Mouse (Mus musculus) CD4-positive helper T cell, adult 2 months (primary cell): ENCODE data around the gene Fam83g.

Experiments used
- DNase-seq: peaks from one replicate; pipeline ENCODE4 v3.0.0-alpha.2; 2012; ENCODE audit warnings: low read depth, missing footprints, low spot score

Fam83g gene

GRCm38 (mm10) chr11:61674151-61674838, 9.6 kb upstream of the Fam83g start:
- DNase-seq: no peak

- DNase-seq: no peak
Measured at GRCm38 (mm10) chr11:61674839-61675159, 9.1 kb upstream of the Fam83g start.

DNA sequence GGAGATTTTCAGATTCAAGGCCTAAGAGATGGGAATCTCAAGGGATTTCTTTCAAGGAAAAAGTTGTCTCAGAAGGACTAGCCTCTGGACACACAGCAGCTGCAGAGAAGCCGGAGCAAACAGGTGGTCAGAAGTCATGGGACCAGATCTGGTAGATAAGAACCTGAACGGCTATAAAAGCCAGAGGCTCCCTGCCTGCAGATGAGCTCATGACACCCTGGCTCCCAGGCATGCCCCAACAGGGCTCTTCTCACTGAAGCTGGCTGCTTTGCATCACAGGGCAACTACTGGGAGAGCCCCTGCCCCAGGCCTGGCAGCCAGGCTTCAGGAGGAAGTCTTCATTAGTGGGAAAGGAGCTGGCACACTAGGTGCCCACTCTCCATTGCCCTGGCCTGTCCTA, 8.6 kb upstream of the Fam83g start:
- DNase-seq: no peak

GRCm38 (mm10) chr11:61676216-61676854, 7.6 kb upstream of the Fam83g start:
- DNase-seq: no peak

GRCm38 (mm10) chr11:61677709-61678108, 6.2 kb upstream of the Fam83g start:
- no peak for DNase-seq

DNA sequence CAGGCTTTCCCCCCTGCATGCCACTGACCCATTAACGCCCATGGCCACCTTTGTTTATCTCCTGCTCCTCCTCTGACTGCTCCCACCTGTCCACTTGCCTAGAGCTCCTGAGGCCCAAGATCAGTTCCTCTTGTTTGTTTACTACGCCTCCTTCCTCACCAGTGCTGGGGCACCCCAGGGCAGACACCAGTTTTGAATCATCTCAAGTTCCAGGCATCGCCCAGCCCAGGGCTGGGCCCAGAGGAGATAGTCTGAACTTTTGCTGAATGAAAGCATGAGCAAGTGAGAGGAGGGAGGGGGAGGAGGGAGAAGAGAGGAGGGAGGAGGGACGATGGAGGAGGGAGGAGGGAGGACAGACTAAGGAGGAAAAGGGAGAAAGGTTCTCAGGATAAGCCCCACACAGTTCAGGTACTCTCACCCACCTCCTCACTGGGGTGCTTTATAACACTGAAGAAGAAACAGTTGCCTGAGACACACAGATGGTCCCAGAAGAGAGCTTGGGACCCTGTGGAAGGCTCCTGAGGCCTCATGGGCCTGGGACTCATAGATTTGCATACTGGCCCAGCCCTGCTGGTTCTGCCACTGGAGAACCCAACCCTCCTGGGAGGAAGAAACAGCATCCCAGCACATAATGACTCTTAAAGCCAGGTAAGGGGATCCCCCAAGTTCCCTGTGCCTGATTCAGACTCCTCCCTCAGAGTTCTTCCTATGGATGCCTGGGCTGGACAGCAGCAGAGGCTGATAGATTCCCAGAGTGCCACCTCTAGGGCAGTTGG, 4.6 kb upstream of the Fam83g start:
- DNase-seq: no peak

DNA sequence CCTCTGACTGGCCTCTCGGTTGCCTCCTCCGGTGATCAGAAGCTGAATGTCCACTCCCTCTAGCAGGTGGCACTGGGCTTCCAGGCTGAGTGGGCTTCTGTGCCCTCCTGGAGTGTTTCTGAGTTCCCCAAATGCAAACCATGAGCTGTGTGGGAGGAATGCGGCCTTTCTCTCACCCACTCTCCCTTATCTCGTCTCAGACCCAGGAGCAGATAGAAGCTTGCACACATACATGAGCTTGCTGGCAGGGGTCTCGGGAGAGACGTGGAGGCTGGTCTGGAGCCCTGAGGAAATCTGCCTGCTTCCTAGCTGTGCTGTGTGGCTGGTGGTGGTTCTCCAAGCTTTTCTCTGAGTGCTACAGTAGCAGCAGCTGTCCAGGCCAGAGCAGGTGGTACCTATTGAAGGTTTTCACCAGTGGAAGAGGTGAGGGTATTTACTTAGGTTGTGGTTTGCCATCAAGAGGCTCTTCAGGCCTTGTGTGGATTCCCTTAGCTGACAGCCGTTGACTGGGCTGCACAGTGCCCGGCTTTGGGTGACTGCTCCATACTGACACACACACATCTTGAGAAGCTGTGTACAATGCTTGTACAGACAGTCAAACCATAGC, 1.3 kb downstream of the Fam83g start:
- no peak for DNase-seq

GRCm38 (mm10) chr11:61686141-61686540, 2.2 kb downstream of the Fam83g start:
- no peak for DNase-seq

- peak; percentile 39 for DNase-seq
Measured at GRCm38 (mm10) chr11:61686906-61687453, 3.1 kb downstream of the Fam83g start.

DNA sequence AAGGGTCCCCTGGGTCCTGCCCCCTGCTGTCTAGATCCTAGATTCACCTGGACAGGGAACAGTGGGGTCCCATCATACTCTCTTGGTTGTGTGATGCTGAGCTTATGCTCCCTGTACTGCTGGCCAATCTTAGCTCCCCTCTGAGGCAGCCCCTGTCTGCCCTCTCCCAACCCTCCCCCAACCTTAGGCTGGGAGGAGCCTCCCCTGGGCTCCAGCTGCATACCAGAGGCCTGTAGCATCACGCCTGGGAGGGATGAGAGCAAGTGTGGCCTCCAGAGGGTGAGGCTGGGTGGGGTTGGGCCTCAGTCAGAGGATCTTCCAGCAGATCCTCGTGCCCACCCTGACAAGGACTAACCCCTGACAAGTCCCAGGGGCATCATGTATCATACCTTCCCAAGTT, 3.7 kb downstream of the Fam83g start:
- DNase-seq: no peak

GRCm38 (mm10) chr11:61692996-61693395, 9.1 kb downstream of the Fam83g start:
- DNase-seq: no peak

- DNase-seq: no peak
Measured at GRCm38 (mm10) chr11:61698852-61699251, 15.0 kb downstream of the Fam83g start.

DNA sequence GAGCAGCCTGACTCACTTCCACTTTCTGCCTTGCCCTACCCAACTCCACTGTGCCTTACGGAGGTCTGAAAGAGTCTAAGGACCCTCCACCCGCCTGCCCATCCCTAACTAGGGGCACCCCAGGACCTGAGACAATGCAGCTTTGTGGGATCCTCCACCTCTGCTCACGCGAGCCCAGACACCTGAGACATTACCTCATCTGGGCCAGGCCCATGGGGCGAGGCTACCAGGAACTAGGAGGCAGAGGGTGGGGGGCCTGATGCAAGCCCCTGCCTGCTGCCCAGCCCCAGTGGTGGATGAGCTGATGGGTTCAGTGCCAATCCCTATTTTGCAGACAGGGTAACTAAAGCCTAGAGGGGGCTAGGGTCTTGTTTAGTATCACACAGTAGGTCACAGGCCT, 15.6 kb downstream of the Fam83g start:
- DNase-seq: no peak

DNA sequence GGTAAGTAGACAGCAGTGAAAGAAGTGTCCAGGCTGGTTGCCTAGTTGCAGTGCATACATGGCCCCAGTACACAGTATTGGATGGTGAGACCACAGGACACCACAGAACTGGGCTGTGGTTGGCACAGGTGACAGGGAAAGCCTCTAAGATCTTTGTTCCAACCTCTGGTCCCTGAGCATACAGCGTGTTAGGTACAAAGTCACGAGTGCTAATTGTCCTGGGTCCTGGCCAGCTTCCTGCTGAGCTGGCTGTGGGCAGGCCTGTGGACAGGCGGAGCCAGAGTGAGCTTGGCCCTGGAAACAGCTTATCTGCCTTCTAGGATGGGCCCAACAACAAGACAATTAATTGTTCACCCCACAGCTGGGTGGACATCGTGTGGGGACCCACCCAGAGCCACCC, 16.0 kb downstream of the Fam83g start:
- DNase-seq: no peak

DNA sequence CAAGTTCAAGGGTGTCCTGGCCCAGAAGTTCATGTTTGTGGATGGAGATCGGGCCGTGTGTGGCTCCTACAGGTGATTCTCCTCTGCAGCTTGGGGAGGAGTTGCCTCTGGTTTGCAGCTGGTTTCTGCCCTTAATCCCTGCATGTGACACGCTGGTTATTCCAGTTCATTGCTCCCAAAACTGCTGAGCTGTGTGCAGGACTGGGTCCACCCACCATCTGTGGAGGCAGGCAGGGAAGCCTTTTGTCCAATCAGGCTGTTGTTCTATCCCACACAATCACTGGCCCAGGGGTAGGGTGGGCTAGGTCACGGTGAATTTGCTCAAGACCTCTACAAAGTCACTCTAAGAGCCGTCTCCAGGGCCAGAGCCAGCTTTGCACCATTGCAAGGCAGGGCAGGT, 17.8 kb downstream of the Fam83g start:
- DNase-seq: no peak

- DNase-seq: no peak
Measured at GRCm38 (mm10) chr11:61702494-61702893, 18.6 kb downstream of the Fam83g start.

DNA sequence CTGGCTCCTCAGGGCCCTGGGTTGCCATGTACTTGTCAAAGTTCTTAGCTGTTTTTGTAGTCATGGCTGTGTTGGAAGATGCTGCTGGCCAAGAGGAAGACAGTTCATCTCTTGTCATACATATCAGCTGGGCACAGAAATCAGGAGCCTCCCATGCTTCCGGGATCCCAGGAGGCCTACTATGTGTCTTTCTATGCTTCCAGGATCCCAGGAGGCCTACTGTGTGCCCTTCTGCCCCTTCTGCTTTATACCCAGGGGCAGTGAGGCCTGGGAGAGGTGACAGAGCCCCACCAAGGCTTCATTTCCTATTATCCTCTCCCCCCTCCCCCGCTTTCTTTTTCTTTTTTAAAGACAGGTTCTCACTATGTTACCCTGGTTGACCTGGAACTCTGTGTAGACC, 21.7 kb downstream of the Fam83g start:
- DNase-seq: no peak

GRCm38 (mm10) chr11:61706232-61706631, 22.3 kb downstream of the Fam83g start:
- DNase-seq: no peak

GRCm38 (mm10) chr11:61708928-61709327, 25.0 kb downstream of the Fam83g start:
- DNase-seq: no peak

DNA sequence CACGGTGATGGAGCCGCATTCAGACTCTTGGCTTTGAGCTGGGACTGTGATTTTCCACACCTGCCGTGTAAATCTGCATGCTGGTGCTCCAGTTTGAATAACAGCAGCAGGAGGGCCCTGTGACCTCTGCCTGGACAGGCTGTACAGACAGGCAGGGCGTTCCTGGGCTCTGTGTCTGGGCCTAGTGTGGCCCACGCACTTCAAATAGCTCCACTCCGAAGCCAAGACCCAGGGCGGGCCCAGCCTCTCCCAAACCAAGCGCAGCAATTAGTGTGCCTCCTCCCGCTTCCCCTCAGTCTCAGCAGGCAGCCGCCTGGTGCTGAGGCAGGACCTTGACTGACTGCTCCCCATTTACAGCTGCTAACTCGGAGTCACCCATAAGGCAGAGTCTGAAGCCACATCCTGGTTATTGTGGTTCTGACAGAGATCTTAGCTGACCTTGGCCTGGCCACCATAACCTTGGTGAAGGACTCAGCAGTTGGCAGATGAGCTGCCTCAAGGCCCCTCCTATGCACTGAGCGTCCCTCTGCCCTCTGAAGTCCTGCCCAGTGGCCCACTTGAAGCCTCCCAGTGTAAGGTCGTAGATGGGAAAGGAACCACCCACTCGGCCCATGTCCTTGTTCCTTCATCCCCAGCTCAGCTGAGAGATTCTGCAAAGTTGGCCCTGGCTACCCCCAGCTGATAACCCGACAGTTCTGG, 29.4 kb downstream of the Fam83g start:
- DNase-seq: no peak

DNA sequence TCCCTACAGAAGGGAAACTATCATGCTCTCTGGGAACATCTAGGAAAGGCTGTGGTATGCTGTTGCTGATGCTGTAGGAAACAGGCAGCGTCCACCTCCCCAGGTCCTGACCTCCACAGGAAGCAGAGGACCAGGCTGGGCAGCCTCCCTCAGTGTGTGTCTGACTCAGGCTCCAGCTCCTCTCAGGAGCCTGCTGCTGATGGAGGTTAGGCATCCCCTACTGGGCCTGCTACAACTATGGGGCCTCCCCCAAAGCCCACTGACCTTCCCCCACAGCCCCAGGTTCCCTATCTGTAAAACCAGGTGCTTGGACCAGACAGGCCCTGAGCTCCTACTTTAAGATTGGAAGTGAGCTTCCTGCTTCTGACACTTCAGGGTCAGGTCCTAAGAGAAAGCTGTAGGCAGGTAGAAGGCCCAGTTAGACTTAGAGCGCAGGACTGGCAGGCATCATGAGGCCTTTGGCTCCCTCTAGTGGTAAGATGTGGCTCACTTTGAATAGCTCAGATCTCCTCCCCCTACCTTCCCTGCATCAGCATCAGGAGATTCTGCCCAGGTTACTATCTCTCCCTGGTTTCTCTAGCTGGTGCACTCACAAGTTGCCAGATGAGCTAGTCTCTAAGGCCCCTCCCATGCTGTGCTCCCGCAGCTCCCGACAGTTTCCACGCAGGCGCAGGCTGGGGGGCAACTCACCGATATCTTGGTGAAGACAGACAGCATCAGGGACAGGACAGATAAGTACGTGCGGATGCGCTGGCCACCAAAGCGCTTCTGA, 30.6 kb downstream of the Fam83g start:
- DNase-seq: peak; percentile 82
